Mouse (Mus musculus): ENCODE data around the gene Lce1l.
"Not testable (repeated sequence)": the region's sequence is repeated elsewhere in the genome, so short reads cannot be mapped to it uniquely, and the experiment has no call there.

Gene Lce1l

GRCm38 (mm10) chr3:92851186-92851585, at the start of gene Lce1l:
Gene Lce1l (minus strand): TSS chr3:92851286.
- no peak for DNase-seq (ENCODE audit: low read depth in 2 of 2, low spot score in 2 of 2)

GRCm38 (mm10) chr3:92894489-92894888, 43.4 kb upstream of the Lce1l start:
- no peak for DNase-seq (ENCODE audit: low read depth in 2 of 2, low spot score in 2 of 2)

GRCm38 (mm10) chr3:92894063-92894462, 43.0 kb upstream of the Lce1l start:
- no peak for DNase-seq (ENCODE audit: low read depth in 2 of 2, low spot score in 2 of 2)

GRCm38 (mm10) chr3:92874180-92874579, 23.1 kb upstream of the Lce1l start:
- DNase-seq (ENCODE audit: low read depth in 2 of 2, low spot score in 2 of 2): no peak

GRCm38 (mm10) chr3:92870116-92870515, 19.0 kb upstream of the Lce1l start, which contains the start of gene 2310050C09Rik:
Gene 2310050C09Rik (minus strand): TSS chr3:92870216.
- no peak for DNase-seq (ENCODE audit: low read depth in 2 of 2, low spot score in 2 of 2)

- DNase-seq (ENCODE audit: low read depth in 2 of 2, low spot score in 2 of 2): no peak
Observed at GRCm38 (mm10) chr3:92827108-92827507, 24.0 kb downstream of the Lce1l start, which contains the start of gene Kprp. Gene Kprp (minus strand): TSS chr3:92827247.

GRCm38 (mm10) chr3:92825808-92826207, 25.3 kb downstream of the Lce1l start:
- DNase-seq (ENCODE audit: low read depth in 2 of 2, low spot score in 2 of 2): no peak

- DNase-seq (ENCODE audit: low read depth in 2 of 2, low spot score in 2 of 2): not testable (repeated sequence)
Observed at GRCm38 (mm10) chr3:92816036-92816435, 35.0 kb downstream of the Lce1l start.

GRCm38 (mm10) chr3:92815581-92815980, 35.5 kb downstream of the Lce1l start:
- no peak for DNase-seq (ENCODE audit: low read depth in 2 of 2, low spot score in 2 of 2)

- DNase-seq (ENCODE audit: low read depth in 2 of 2, low spot score in 2 of 2): no peak
Observed at GRCm38 (mm10) chr3:92807791-92808190, 43.3 kb downstream of the Lce1l start, which contains the start of gene Lce1k. Gene Lce1k (minus strand): TSS chr3:92807891.
